Mouse (Mus musculus) right cerebral cortex, postnatal 25 days (tissue): ENCODE results near the gene Ttll8.

Experiments
- DNase-seq: peaks from one replicate; pipeline ENCODE4 v3.0.0; 2022

Ttll8 gene

GRCm38 (mm10) chr15:88881253-88882044 lies 72.8 kb downstream of the Ttll8 start:
- DNase-seq = no peak

- DNase-seq = peak; percentile 15
Measured at GRCm38 (mm10) chr15:88877021-88877400, 77.2 kb downstream of the Ttll8 start.

- DNase-seq = peak; percentile 72
Measured at GRCm38 (mm10) chr15:88876155-88877020, 77.8 kb downstream of the Ttll8 start.

GRCm38 (mm10) chr15:88875625-88876081 lies 78.6 kb downstream of the Ttll8 start:
- DNase-seq = no peak

GRCm38 (mm10) chr15:88874477-88874876 lies 79.7 kb downstream of the Ttll8 start:
- no peak for DNase-seq

- DNase-seq = no peak
Measured at GRCm38 (mm10) chr15:88874061-88874460, 80.2 kb downstream of the Ttll8 start.

- DNase-seq = no peak
Measured at GRCm38 (mm10) chr15:88870418-88871185, 83.6 kb downstream of the Ttll8 start.

- no peak for DNase-seq
Measured at GRCm38 (mm10) chr15:88868024-88868742, 86.0 kb downstream of the Ttll8 start.

GRCm38 (mm10) chr15:88867368-88868023 lies 86.7 kb downstream of the Ttll8 start:
- no peak for DNase-seq

- no peak for DNase-seq
Measured at GRCm38 (mm10) chr15:88866934-88867356, 87.3 kb downstream of the Ttll8 start.

GRCm38 (mm10) chr15:88865888-88866695 lies 88.1 kb downstream of the Ttll8 start:
- DNase-seq = no peak

GRCm38 (mm10) chr15:88865061-88865460 lies 89.2 kb downstream of the Ttll8 start:
- DNase-seq = no peak

- no peak for DNase-seq
Measured at GRCm38 (mm10) chr15:88864270-88865030, 89.8 kb downstream of the Ttll8 start.

GRCm38 (mm10) chr15:88863695-88864231 lies 90.5 kb downstream of the Ttll8 start:
- DNase-seq = peak; percentile 90

GRCm38 (mm10) chr15:88862881-88863694 lies 91.1 kb downstream of the Ttll8 start:
- DNase-seq = peak; percentile 69

GRCm38 (mm10) chr15:88861772-88862622 lies 92.2 kb downstream of the Ttll8 start, which contains the start of gene Pim3:
Gene Pim3, plus strand, starts transcription at chr15:88862186.
- DNase-seq = peak; percentile 97

- no peak for DNase-seq
Measured at GRCm38 (mm10) chr15:88860781-88861180, 93.4 kb downstream of the Ttll8 start.
